Mouse (Mus musculus): ENCODE measurements around the gene Nisch.

DNA sequence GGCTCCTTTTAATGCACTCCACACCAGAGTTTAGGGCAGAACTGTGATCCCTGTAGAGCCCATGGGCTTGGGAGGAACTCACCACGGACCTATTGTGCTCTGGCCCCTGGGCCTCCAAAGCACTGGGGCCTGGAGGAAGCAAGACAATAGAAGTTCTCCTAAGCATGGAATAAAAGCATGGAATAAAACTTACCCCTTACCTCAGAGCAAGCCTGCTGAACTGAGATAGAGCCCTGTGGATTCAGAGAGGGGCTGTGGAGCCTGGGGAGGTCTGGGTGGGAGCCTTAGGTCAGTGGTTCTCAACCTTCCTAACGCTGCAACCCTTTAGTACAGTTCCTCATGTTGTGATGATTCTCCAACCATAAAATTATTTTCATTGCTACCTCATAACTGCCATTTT, at the start of gene Nisch:
- no peak for TF ChIP-seq CTCF (conservative IDR thresholded peaks at IDR 0.05 in 1 of 2, IDR thresholded peaks at IDR 0.05 in 1 of 2; ENCODE audit: low read depth in 2 of 2, low read length in 2 of 2)
- no peak for TF ChIP-seq ZC3H11A (IDR thresholded peaks at IDR 0.05; ENCODE audit: low read depth, low read length)
- TF ChIP-seq USF2 (conservative IDR thresholded peaks at IDR 0.05; ENCODE audit: low read depth, low read length): no peak
- no peak for TF ChIP-seq MAX (IDR thresholded peaks at IDR 0.05; ENCODE audit: low read length)
- TF ChIP-seq POLR2A (IDR thresholded peaks at IDR 0.05; ENCODE audit: low read depth, low read length): no peak
- TF ChIP-seq POLR2AphosphoS2 (IDR thresholded peaks at IDR 0.05; ENCODE audit: low read depth, low read length): no peak
- no peak for TF ChIP-seq E2F4 (IDR thresholded peaks at IDR 0.05; ENCODE audit: insufficient replicate concordance, low read depth, low read length)
- no peak for TF ChIP-seq SIN3A (IDR thresholded peaks at IDR 0.05; ENCODE audit: low read length)
- TF ChIP-seq BHLHE40 (IDR thresholded peaks at IDR 0.05; ENCODE audit: low read depth, low read length): no peak
- no peak for TF ChIP-seq EP300 (IDR thresholded peaks at IDR 0.05; ENCODE audit: low read length)
- TF ChIP-seq HCFC1 (IDR thresholded peaks at IDR 0.05; ENCODE audit: low read depth, low read length): no peak
- TF ChIP-seq JUND (conservative IDR thresholded peaks at IDR 0.05; ENCODE audit: low read depth, low read length): no peak
- no peak for TF ChIP-seq RAD21 (IDR thresholded peaks at IDR 0.05; ENCODE audit: low read depth, low read length)
- no peak for TF ChIP-seq ZMIZ1 (IDR thresholded peaks at IDR 0.05; ENCODE audit: low read depth, low read length)
